Mouse (Mus musculus) G1E (cell line): ENCODE data around the gene Tmem86a.

Experiments used
- CTCF ChIP-seq: IDR thresholded peaks from 2 replicates; pipeline ENCODE4 v1.5.1; 2012; ENCODE audit warnings: low read depth, low read length, inconsistent platforms, mixed read lengths
- GATA1 ChIP-seq: IDR thresholded peaks from 2 replicates; pipeline ENCODE4 v1.6.1; 2012; ENCODE audit warnings: borderline replicate concordance, low read length, inconsistent platforms, mixed read lengths
- TAL1 ChIP-seq: conservative IDR thresholded peaks from 2 replicates; pipeline ENCODE4 v1.6.1; 2012; ENCODE audit warnings: low read depth, low read length, inconsistent platforms, mixed read lengths

GRCm38 (mm10) chr7:47041706-47042105, 8.7 kb upstream of the Tmem86a start:
- TF ChIP-seq CTCF (no peak), TAL1 (no peak), GATA1 (no peak)
